Mouse (Mus musculus) stomach, embryonic 14.5 days (tissue): ENCODE measurements around the gene Pigk. TPM values are rescaled to one million over a fixed set of nuclear protein-coding genes. Genes with fewer than 3 reads are reported as not detected.

Experiments
- ATAC-seq: fragments of 200-750 bp; cut with Nextera tagmentation; 2 replicates; pipeline ENCODE4 v1.8.0; 2017; ENCODE audit warnings: low read depth, moderate TSS enrichment; ENCODE audit not compliant: insufficient number of reproducible peaks, insufficient read depth, low FRiP score
- H3K27ac ChIP-seq: fragments of 300-500 bp; sonication (generic); 2 replicates; pipeline ENCODE4 v1.5.1; 2014; ENCODE audit warnings: mild to moderate bottlenecking, low read length, moderate library complexity, mixed read lengths
- H3K27me3 ChIP-seq: fragments of 300-500 bp; sonication (generic); 2 replicates; pipeline ENCODE4 v1.6.1; 2014; ENCODE audit warnings: low read length, control low read depth, mixed read lengths; ENCODE audit not compliant: control insufficient read depth, insufficient read depth
- H3K36me3 ChIP-seq: fragments of 300-500 bp; sonication (generic); 2 replicates; pipeline ENCODE4 v1.6.1; 2014; ENCODE audit warnings: mild to moderate bottlenecking, control low read depth, low read length, moderate library complexity, mixed read lengths; ENCODE audit not compliant: control insufficient read depth, insufficient read depth
- H3K4me1 ChIP-seq: fragments of 300-500 bp; sonication (generic); 2 replicates; pipeline ENCODE4 v1.6.1; 2014; ENCODE audit warnings: low read length, control low read depth, mixed read lengths; ENCODE audit not compliant: control insufficient read depth, insufficient read depth
- H3K4me2 ChIP-seq: fragments of 300-500 bp; sonication (generic); replicated peaks from 2 replicates; pipeline ENCODE4 v1.6.1; 2014; ENCODE audit warnings: low read depth, low read length, control low read depth
- H3K4me3 ChIP-seq: fragments of 300-500 bp; sonication (generic); 2 replicates; pipeline ENCODE4 v1.5.1; 2014; ENCODE audit warnings: low read depth, low read length, control low read depth
- H3K9ac ChIP-seq: fragments of 300-500 bp; sonication (generic); replicated peaks from 2 replicates; pipeline ENCODE4 v1.6.1; 2014; ENCODE audit warnings: low read depth, mild to moderate bottlenecking, control low read depth, low read length, moderate library complexity, mixed read lengths
- H3K9me3 ChIP-seq: fragments of 300-500 bp; sonication (generic); 2 replicates; pipeline ENCODE4 v1.6.1; 2016; ENCODE audit warnings: low read depth, low read length, control low read depth; ENCODE audit not compliant: control insufficient read depth
- WGBS: fragments of 180-500 bp; shearing (Covaris S2); extraction: QIAGEN DNeasy Blood & Tissue Kit; methylation state at CpG from one replicate; pipeline ENCODE4 v1.1.7; 2014; 5-methylcytosine and 5-hydroxymethylcytosine counted together
- polyA plus RNA-seq: library from polyadenylated mRNA; unstranded; fragments of >200 nt; fragmentation: Nextera tagmentation; extraction: Ambion mirVana; gene quantifications from 2 replicates; pipeline ENCODE4 v1.2.1, GENCODE M21; 2014

Gene Pigk
- polyA plus RNA-seq, 1 experiment from 2014 or later: 55.2 TPM

- H3K27me3 ChIP-seq: no peaks in the 10 kb centered on the region
- H3K4me3 ChIP-seq: no peak overlapping the region
- WGBS: 87% methylated on average over 3 of the region's 3 CpGs
- no peak overlapping the region for H3K4me2 ChIP-seq
- no peak overlapping the region for H3K9ac ChIP-seq
- ATAC-seq: no peak
- H3K9me3 ChIP-seq: no peaks in the 10 kb centered on the region
- no peaks in the 10 kb centered on the region for H3K4me1 ChIP-seq
- no peaks in the 10 kb centered on the region for H3K36me3 ChIP-seq
- H3K27ac ChIP-seq: no peak overlapping the region
Observed at GRCm38 (mm10) chr3:152709936-152710335, 4.0 kb upstream of the Pigk start.

DNA sequence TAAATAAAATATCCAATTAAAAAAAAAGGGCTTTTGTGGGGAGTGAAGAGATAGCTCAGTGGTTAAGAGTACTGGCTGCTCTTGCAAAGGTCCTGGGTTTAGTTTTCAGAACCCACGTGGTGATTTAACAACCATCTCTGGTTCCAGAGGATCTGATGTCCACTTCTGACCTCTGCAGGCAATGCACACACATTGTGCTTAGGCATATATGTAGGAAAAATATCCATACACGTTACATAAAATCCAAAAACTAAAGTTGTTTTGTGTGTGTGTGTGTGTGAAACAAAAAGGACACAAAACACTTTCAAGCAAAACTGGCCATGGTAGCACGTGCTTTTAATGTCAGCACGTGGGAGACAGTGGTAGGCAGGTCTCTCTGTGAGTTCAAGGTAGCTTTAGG lies 943 bp upstream of the Pigk start:
- Histone ChIP-seq H3K4me1 (no peaks in the 10 kb centered on the region), H3K9me3 (no peaks in the 10 kb centered on the region), H3K9ac (no peak overlapping the region), H3K4me3 (no peak overlapping the region), H3K27ac (no peak overlapping the region), H3K4me2 (no peak overlapping the region), H3K27me3 (no peaks in the 10 kb centered on the region), H3K36me3 (no peaks in the 10 kb centered on the region)
- WGBS: 70% methylated on average over 4 of the region's 4 CpGs
- no peak for ATAC-seq

GRCm38 (mm10) chr3:152721301-152721700 lies 7.4 kb downstream of the Pigk start:
- no peaks in the 10 kb centered on the region for H3K27me3 ChIP-seq
- no peak overlapping the region for H3K4me3 ChIP-seq
- H3K9ac ChIP-seq: no peak overlapping the region
- H3K4me1 ChIP-seq: no peaks in the 10 kb centered on the region
- ATAC-seq: no peak
- no peak overlapping the region for H3K27ac ChIP-seq
- no peak overlapping the region for H3K4me2 ChIP-seq
- H3K36me3 ChIP-seq: peaks cover 3% of the 10 kb centered on the region; the same call in 1 of the 2 replicates
- no peaks in the 10 kb centered on the region for H3K9me3 ChIP-seq
- WGBS: 83% methylated on average over 6 of the region's 6 CpGs

- Histone ChIP-seq H3K4me1 (no peaks in the 10 kb centered on the region; the same call in 1 of the 2 replicates), H3K36me3 (peaks cover 3% of the 10 kb centered on the region; the same call in 1 of the 2 replicates), H3K9ac (no peak overlapping the region), H3K4me3 (no peak overlapping the region), H3K9me3 (no peaks in the 10 kb centered on the region), H3K27me3 (no peaks in the 10 kb centered on the region), H3K4me2 (no peak overlapping the region), H3K27ac (no peak overlapping the region)
- no peak for ATAC-seq
- 66% methylated on average over 3 of the region's 3 CpGs for WGBS
Observed at GRCm38 (mm10) chr3:152722836-152723235, 8.9 kb downstream of the Pigk start.

DNA sequence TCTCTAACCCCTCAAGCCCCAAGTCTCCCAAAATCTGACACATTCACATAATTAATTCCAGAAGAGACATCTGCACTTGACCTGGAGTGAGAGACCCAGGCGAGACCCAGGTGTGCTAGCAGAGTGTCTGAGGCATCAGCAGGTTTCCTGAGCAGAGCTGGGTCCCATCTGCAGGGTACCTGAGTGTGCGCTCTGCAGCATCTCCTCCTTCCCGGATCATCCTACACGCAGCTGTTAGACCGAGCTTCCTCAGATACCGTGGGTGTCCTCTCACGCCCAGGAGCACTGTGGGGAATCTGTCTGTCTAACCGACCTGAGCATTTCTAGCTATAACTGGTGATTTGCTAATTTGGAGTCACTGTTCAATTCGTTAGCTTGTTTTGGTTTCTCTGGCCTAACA lies 10.5 kb downstream of the Pigk start:
- Histone ChIP-seq H3K4me2 (no peak overlapping the region), H3K4me3 (no peak overlapping the region), H3K9ac (no peak overlapping the region), H3K4me1 (no peaks in the 10 kb centered on the region; the same call in 1 of the 2 replicates), H3K9me3 (no peaks in the 10 kb centered on the region), H3K36me3 (peaks cover 3% of the 10 kb centered on the region; the same call in 1 of the 2 replicates), H3K27me3 (no peaks in the 10 kb centered on the region), H3K27ac (no peak overlapping the region)
- no peak for ATAC-seq
- 91% methylated on average over 9 of the region's 9 CpGs for WGBS

GRCm38 (mm10) chr3:152728238-152728637 lies 14.3 kb downstream of the Pigk start:
- no peak overlapping the region for H3K9ac ChIP-seq
- H3K36me3 ChIP-seq: peaks cover 3% of the 10 kb centered on the region; the same call in 1 of the 2 replicates
- no peak overlapping the region for H3K4me3 ChIP-seq
- H3K9me3 ChIP-seq: no peaks in the 10 kb centered on the region
- no peak for ATAC-seq
- no peak overlapping the region for H3K27ac ChIP-seq
- no peak overlapping the region for H3K4me2 ChIP-seq
- no peaks in the 10 kb centered on the region; the same call in 1 of the 2 replicates for H3K4me1 ChIP-seq
- 76% methylated on average over 6 of the region's 6 CpGs for WGBS
- H3K27me3 ChIP-seq: no peaks in the 10 kb centered on the region

DNA sequence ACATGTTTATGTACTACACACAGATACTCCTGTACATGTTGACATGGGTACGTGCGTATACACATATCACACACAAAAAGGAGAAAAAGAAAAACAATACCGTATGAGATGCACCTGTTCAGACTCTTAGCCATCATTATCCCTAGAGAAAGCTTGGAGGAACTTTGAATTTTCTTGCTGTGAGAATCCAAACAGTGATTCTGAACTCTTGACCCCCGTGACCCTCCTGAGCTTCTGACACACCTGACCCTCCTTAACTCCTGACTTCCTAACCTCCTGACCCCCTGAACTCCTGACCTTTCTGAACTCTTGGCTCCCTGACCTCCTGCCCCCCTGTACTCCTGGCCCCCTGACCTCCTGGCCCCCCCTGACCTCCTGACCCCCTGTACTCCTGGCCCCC lies 19.1 kb downstream of the Pigk start:
- no peak for ATAC-seq
- H3K4me2 ChIP-seq: no peak overlapping the region
- no peaks in the 10 kb centered on the region for H3K36me3 ChIP-seq
- no peak overlapping the region for H3K9ac ChIP-seq
- WGBS: 95% methylated on average over 4 of the region's 4 CpGs
- no peak overlapping the region for H3K4me3 ChIP-seq
- no peaks in the 10 kb centered on the region for H3K9me3 ChIP-seq
- 0 out of 2 replicates have a peak, but pooled peaks cover 7% of the 10 kb centered on the region for H3K4me1 ChIP-seq
- no peak overlapping the region for H3K27ac ChIP-seq
- H3K27me3 ChIP-seq: no peaks in the 10 kb centered on the region

DNA sequence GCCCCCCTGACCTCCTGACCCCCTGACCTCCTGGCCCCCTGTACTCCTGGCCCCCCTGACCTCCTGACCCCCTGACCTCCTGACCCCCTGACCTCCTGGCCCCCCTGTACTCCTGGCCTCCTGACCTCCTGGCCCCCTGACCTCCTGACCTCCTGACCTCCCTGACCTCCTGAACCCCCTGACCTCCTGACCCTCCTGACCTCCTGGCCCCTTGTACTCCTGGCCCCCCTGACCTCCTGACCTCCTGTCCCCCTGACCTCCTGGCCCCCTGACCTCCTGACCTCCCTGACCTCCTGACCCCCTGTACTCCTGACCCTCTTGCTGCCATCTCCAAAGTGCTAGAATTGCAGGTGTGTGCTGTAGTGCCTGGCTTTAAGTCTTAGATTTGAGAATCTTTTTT lies 19.6 kb downstream of the Pigk start:
- no peaks in the 10 kb centered on the region for H3K27me3 ChIP-seq
- no peak overlapping the region for H3K27ac ChIP-seq
- no peak overlapping the region for H3K4me2 ChIP-seq
- H3K4me1 ChIP-seq: 0 out of 2 replicates have a peak, but pooled peaks cover 7% of the 10 kb centered on the region
- no peak overlapping the region for H3K9ac ChIP-seq
- no peaks in the 10 kb centered on the region for H3K9me3 ChIP-seq
- no peak for ATAC-seq
- H3K4me3 ChIP-seq: no peak overlapping the region
- H3K36me3 ChIP-seq: no peaks in the 10 kb centered on the region

GRCm38 (mm10) chr3:152734100-152734499 lies 20.2 kb downstream of the Pigk start:
- no peaks in the 10 kb centered on the region for H3K36me3 ChIP-seq
- ATAC-seq: no peak
- peaks cover 13% of the 10 kb centered on the region; the same call in 1 of the 2 replicates for H3K4me1 ChIP-seq
- no peak overlapping the region for H3K4me2 ChIP-seq
- H3K27me3 ChIP-seq: no peaks in the 10 kb centered on the region
- no peak overlapping the region for H3K9ac ChIP-seq
- no peaks in the 10 kb centered on the region for H3K9me3 ChIP-seq
- H3K27ac ChIP-seq: no peak overlapping the region
- WGBS: 89% methylated on average over 11 of the region's 11 CpGs
- H3K4me3 ChIP-seq: no peak overlapping the region
